Mouse (Mus musculus) myocyte (in vitro differentiated cells): ENCODE results near the gene Trappc4. TPM values are rescaled to one million over a fixed set of nuclear protein-coding genes. Genes with fewer than 3 reads are reported as not detected.
"Not testable (repeated sequence)": the region's sequence is repeated elsewhere in the genome, so short reads cannot be mapped to it uniquely, and the experiment has no call there.

ENCODE experiments used
- H3K27me3 ChIP-seq: one replicate; pipeline ENCODE4 v1.6.1; 2011; ENCODE audit not compliant: control insufficient read depth, insufficient read depth, insufficient read length
- H3K36me3 ChIP-seq: one replicate; pipeline ENCODE4 v1.6.1; 2011; ENCODE audit not compliant: control insufficient read depth, insufficient read depth
- H3K4me2 ChIP-seq: one replicate; pipeline ENCODE4 v1.6.1; 2011; ENCODE audit warnings: low read depth, control low read depth
- H3K4me3 ChIP-seq: one replicate; pipeline ENCODE4 v1.5.1; 2011; ENCODE audit warnings: mild to moderate bottlenecking, control low read depth, moderate library complexity
- H3K79me2 ChIP-seq: one replicate; pipeline ENCODE4 v1.6.1; 2011; ENCODE audit not compliant: control insufficient read depth, insufficient read depth
- H3ac ChIP-seq: one replicate; pipeline ENCODE4 v1.6.1; 2011; ENCODE audit not compliant: control insufficient read depth, insufficient read length
- CEBPB ChIP-seq: IDR thresholded peaks from 2 replicates; pipeline ENCODE4 v1.6.1; 2011; ENCODE audit warnings: mild to moderate bottlenecking, moderate library complexity; ENCODE audit not compliant: poor library complexity, insufficient read depth, severe bottlenecking
- E2F4 ChIP-seq: IDR thresholded peaks from one replicate; pipeline ENCODE4 v1.6.1; 2011; ENCODE audit warnings: mild to moderate bottlenecking, control low read depth, moderate library complexity; ENCODE audit not compliant: insufficient read depth
- MAX ChIP-seq: IDR thresholded peaks from one replicate; pipeline ENCODE4 v1.6.1; 2011; ENCODE audit warnings: low read depth, mild to moderate bottlenecking, control low read depth
- MYOD1 ChIP-seq, 3 experiments: IDR thresholded peaks; one replicate each; pipeline ENCODE4 v1.6.1; 2011; ENCODE audit warnings: control low read depth in 2 of 3, low read depth in 2 of 3, mild to moderate bottlenecking in 2 of 3, moderate library complexity in 1 of 3; ENCODE audit not compliant: insufficient read length in 2 of 3, control insufficient read depth in 1 of 3
- MYOG ChIP-seq, 3 experiments: IDR thresholded peaks; one replicate each; pipeline ENCODE4 v1.6.1; 2011; ENCODE audit warnings: control low read depth in 2 of 3, low read depth in 2 of 3, mild to moderate bottlenecking in 2 of 3; ENCODE audit not compliant: insufficient read length in 2 of 3, control insufficient read depth in 1 of 3, insufficient read depth in 1 of 3
- POLR2A ChIP-seq: IDR thresholded peaks from one replicate; pipeline ENCODE4 v1.6.1; 2011; ENCODE audit warnings: low read depth, mild to moderate bottlenecking, control low read depth, moderate library complexity; ENCODE audit not compliant: insufficient read length
- POLR2AphosphoS2 ChIP-seq: IDR thresholded peaks from one replicate; pipeline ENCODE4 v1.6.1; 2011; ENCODE audit warnings: low read depth, control low read depth; ENCODE audit not compliant: insufficient read length
- REST ChIP-seq: IDR thresholded peaks from one replicate; pipeline ENCODE4 v1.6.1; 2011; ENCODE audit warnings: mild to moderate bottlenecking, control low read depth, moderate library complexity; ENCODE audit not compliant: insufficient read depth, insufficient read length
- SRF ChIP-seq: IDR thresholded peaks from one replicate; pipeline ENCODE4 v1.6.1; 2011; ENCODE audit warnings: low read depth; ENCODE audit not compliant: control insufficient read depth, insufficient read length
- TCF12 ChIP-seq: IDR thresholded peaks from one replicate; pipeline ENCODE4 v1.6.1; 2011; ENCODE audit warnings: mild to moderate bottlenecking, control low read depth; ENCODE audit not compliant: poor library complexity, insufficient read depth, severe bottlenecking
- TCF3 ChIP-seq: IDR thresholded peaks from one replicate; pipeline ENCODE4 v1.6.1; 2011; ENCODE audit warnings: low read depth, control low read depth; ENCODE audit not compliant: insufficient read length
- USF1 ChIP-seq: IDR thresholded peaks from one replicate; pipeline ENCODE4 v1.6.1; 2011; ENCODE audit warnings: low read depth, mild to moderate bottlenecking, control low read depth, moderate library complexity
- polyA plus RNA-seq: library from polyadenylated mRNA; unstranded; fragments of >200 nt; fragmentation: generic; extraction: Trizol; gene quantifications from one replicate; pipeline ENCODE4 v1.2.1, GENCODE M21; 2012; ENCODE audit warnings: missing spikeins

Trappc4 gene
- polyA plus RNA-seq, 1 experiment, result 119 TPM

DNA sequence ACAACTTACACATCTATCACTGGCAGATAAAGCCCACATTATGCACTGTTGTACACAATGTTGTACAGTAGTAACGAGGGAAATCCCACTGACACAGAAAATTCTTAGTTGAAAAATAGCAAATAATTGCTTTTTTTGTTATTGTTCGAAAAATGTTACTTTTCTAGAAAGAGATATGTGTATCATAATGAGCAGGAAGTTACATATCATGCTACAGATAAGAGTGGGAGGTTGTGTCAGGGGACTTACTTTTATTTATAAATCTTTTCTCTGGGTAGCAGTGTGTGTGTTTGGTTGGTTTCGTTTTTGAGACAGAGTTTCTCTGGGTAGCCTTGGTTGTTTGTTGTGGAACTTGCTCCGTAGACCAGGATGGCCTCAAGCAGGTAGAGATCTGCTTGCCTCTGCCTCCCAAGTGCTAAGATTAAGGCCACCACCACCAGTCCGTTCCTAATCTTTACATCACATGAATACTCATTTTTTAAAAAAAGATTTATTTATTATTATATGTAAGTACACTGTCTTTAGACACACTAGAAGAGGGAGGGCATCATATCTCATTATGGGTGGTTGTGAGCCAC is 29.2 kb downstream of the Trappc4 start:
- TF ChIP-seq SRF (no peak), E2F4 (no peak), MYOG (IDR thresholded peaks at IDR 0.05; ENCODE audit: control insufficient read depth in 1 of 3, insufficient read depth in 1 of 3, insufficient read length in 2 of 3, low read depth in 2 of 3) (no peak), POLR2AphosphoS2 (no peak), MAX (no peak), POLR2A (no peak), CEBPB (no peak), TCF12 (no peak), MYOD1 (IDR thresholded peaks at IDR 0.05; ENCODE audit: control insufficient read depth in 1 of 3, insufficient read length in 2 of 3, low read depth in 2 of 3) (no peak), TCF3 (no peak), REST (no peak), USF1 (no peak)
- peak overlapping the region; percentile 79 for H3K4me2 ChIP-seq
- peaks cover 9% of the 10 kb centered on the region for H3K36me3 ChIP-seq
- H3ac ChIP-seq, result peak overlapping the region; percentile 65
- peaks cover 20% of the 10 kb centered on the region for H3K79me2 ChIP-seq
- peak overlapping the region; percentile 88 for H3K4me3 ChIP-seq
- no peaks in the 10 kb centered on the region for H3K27me3 ChIP-seq

- H3K4me3 ChIP-seq, H3ac ChIP-seq, H3K36me3 ChIP-seq, H3K27me3 ChIP-seq, H3K4me2 ChIP-seq: not testable (repeated sequence)
- H3K79me2 ChIP-seq, result peaks cover 20% of the 10 kb centered on the region
These were observed 30.1 kb downstream of the Trappc4 start for GRCm38 (mm10) chr9:44377335-44377734.

GRCm38 (mm10) chr9:44376141-44376540 is 31.3 kb downstream of the Trappc4 start:
- H3K4me3 ChIP-seq, result no peak overlapping the region
- no peaks in the 10 kb centered on the region for H3K27me3 ChIP-seq
- no peak for TF ChIP-seq MAX
- no peak for TF ChIP-seq MYOG (IDR thresholded peaks at IDR 0.05; ENCODE audit: control insufficient read depth in 1 of 3, insufficient read depth in 1 of 3, insufficient read length in 2 of 3, low read depth in 2 of 3)
- no peak for TF ChIP-seq E2F4
- TF ChIP-seq MYOD1 (IDR thresholded peaks at IDR 0.05; ENCODE audit: control insufficient read depth in 1 of 3, insufficient read length in 2 of 3, low read depth in 2 of 3), result peak in 2 of 3 experiments; percentile 22 to 45
- TF ChIP-seq USF1, result no peak
- no peak for TF ChIP-seq POLR2A
- TF ChIP-seq REST, result no peak
- no peak for TF ChIP-seq TCF3
- no peak overlapping the region for H3ac ChIP-seq
- H3K79me2 ChIP-seq, result peaks cover 15% of the 10 kb centered on the region
- no peaks in the 10 kb centered on the region for H3K36me3 ChIP-seq
- H3K4me2 ChIP-seq, result no peak overlapping the region

- H3K4me2 ChIP-seq, result no peak overlapping the region
- H3K27me3 ChIP-seq, result no peaks in the 10 kb centered on the region
- no peak overlapping the region for H3K4me3 ChIP-seq
- no peaks in the 10 kb centered on the region for H3K36me3 ChIP-seq
- no peak for TF ChIP-seq SRF
- no peak for TF ChIP-seq MAX
- TF ChIP-seq E2F4, result no peak
- TF ChIP-seq TCF3, result no peak
- TF ChIP-seq REST, result no peak
- no peak for TF ChIP-seq MYOG (IDR thresholded peaks at IDR 0.05; ENCODE audit: control insufficient read depth in 1 of 3, insufficient read depth in 1 of 3, insufficient read length in 2 of 3, low read depth in 2 of 3)
- TF ChIP-seq USF1, result no peak
- TF ChIP-seq TCF12, result no peak
- TF ChIP-seq MYOD1 (IDR thresholded peaks at IDR 0.05; ENCODE audit: control insufficient read depth in 1 of 3, insufficient read length in 2 of 3, low read depth in 2 of 3), result no peak
- no peak overlapping the region for H3ac ChIP-seq
- H3K79me2 ChIP-seq, result no peaks in the 10 kb centered on the region
These were observed 34.0 kb downstream of the Trappc4 start for GRCm38 (mm10) chr9:44373386-44373785.

GRCm38 (mm10) chr9:44364480-44364879 is 42.9 kb downstream of the Trappc4 start:
- no peaks in the 10 kb centered on the region for H3K36me3 ChIP-seq
- no peak overlapping the region for H3ac ChIP-seq
- no peak overlapping the region for H3K4me2 ChIP-seq
- H3K4me3 ChIP-seq, result no peak overlapping the region
- no peaks in the 10 kb centered on the region for H3K27me3 ChIP-seq
- peaks cover 11% of the 10 kb centered on the region for H3K79me2 ChIP-seq
- TF ChIP-seq MAX (no peak), REST (no peak), E2F4 (no peak), MYOG (IDR thresholded peaks at IDR 0.05; ENCODE audit: control insufficient read depth in 1 of 3, insufficient read depth in 1 of 3, insufficient read length in 2 of 3, low read depth in 2 of 3) (no peak), MYOD1 (IDR thresholded peaks at IDR 0.05; ENCODE audit: control insufficient read depth in 1 of 3, insufficient read length in 2 of 3, low read depth in 2 of 3) (no peak), POLR2A (no peak), CEBPB (no peak), USF1 (no peak), TCF12 (no peak), POLR2AphosphoS2 (no peak), TCF3 (no peak), SRF (no peak)

GRCm38 (mm10) chr9:44361931-44362330 is 45.5 kb downstream of the Trappc4 start:
- H3K27me3 ChIP-seq, H3K36me3 ChIP-seq: not testable (repeated sequence)
- Histone ChIP-seq H3K4me3 (peak overlapping the region; percentile 73), H3K4me2 (peak overlapping the region; percentile 91), H3K79me2 (peaks cover 11% of the 10 kb centered on the region), H3ac (peak overlapping the region; percentile 24)
